Mouse (Mus musculus) ES-CJ7 (cell line): ENCODE data around the gene Lgr6.

Source experiments
- DNase-seq: peaks from one replicate; pipeline ENCODE4 v3.0.0; 2011; ENCODE audit warnings: low read depth, low spot score

Lgr6 gene

GRCm38 (mm10) chr1:135079021-135079420 is 26.1 kb downstream of the Lgr6 start:
- no peak for DNase-seq

- DNase-seq = no peak
These were observed 28.6 kb downstream of the Lgr6 start for GRCm38 (mm10) chr1:135076470-135076869.

- no peak for DNase-seq
These were observed 29.8 kb downstream of the Lgr6 start for GRCm38 (mm10) chr1:135075270-135075669.

GRCm38 (mm10) chr1:135072643-135073042 is 32.4 kb downstream of the Lgr6 start:
- DNase-seq = peak; percentile 38

GRCm38 (mm10) chr1:135069841-135070240 is 35.2 kb downstream of the Lgr6 start:
- DNase-seq = no peak

- DNase-seq = peak; percentile 41
These were observed 40.6 kb downstream of the Lgr6 start for GRCm38 (mm10) chr1:135064525-135064924.

GRCm38 (mm10) chr1:135062936-135063335 is 42.1 kb downstream of the Lgr6 start:
- peak; percentile 63 for DNase-seq

- DNase-seq = no peak
These were observed 43.8 kb downstream of the Lgr6 start for GRCm38 (mm10) chr1:135061300-135061699.

- no peak for DNase-seq
These were observed 44.9 kb downstream of the Lgr6 start for GRCm38 (mm10) chr1:135060174-135060573.

GRCm38 (mm10) chr1:135056901-135057300 is 48.2 kb downstream of the Lgr6 start:
- no peak for DNase-seq

- DNase-seq = no peak
These were observed 51.0 kb downstream of the Lgr6 start for GRCm38 (mm10) chr1:135054121-135054520.

GRCm38 (mm10) chr1:135044439-135044838 is 60.6 kb downstream of the Lgr6 start:
- no peak for DNase-seq

GRCm38 (mm10) chr1:135036297-135036696 is 68.8 kb downstream of the Lgr6 start:
- DNase-seq = no peak

- DNase-seq = no peak
These were observed 72.4 kb downstream of the Lgr6 start for GRCm38 (mm10) chr1:135032658-135033057.

- DNase-seq = peak; percentile 69
These were observed 75.0 kb downstream of the Lgr6 start for GRCm38 (mm10) chr1:135030121-135030520.

GRCm38 (mm10) chr1:135026275-135026674 is 78.8 kb downstream of the Lgr6 start:
- DNase-seq = no peak

- peak; percentile 64 for DNase-seq
These were observed 81.5 kb downstream of the Lgr6 start for GRCm38 (mm10) chr1:135023583-135023982.

GRCm38 (mm10) chr1:135021936-135022335 is 83.1 kb downstream of the Lgr6 start:
- no peak for DNase-seq

GRCm38 (mm10) chr1:135020970-135021369 is 84.1 kb downstream of the Lgr6 start:
- no peak for DNase-seq

GRCm38 (mm10) chr1:135020281-135020940 is 84.7 kb downstream of the Lgr6 start:
- DNase-seq = no peak

- DNase-seq = no peak
These were observed 85.3 kb downstream of the Lgr6 start for GRCm38 (mm10) chr1:135019775-135020167.

- DNase-seq = no peak
These were observed 85.8 kb downstream of the Lgr6 start for GRCm38 (mm10) chr1:135019087-135019774.

- DNase-seq = no peak
These were observed 87.4 kb downstream of the Lgr6 start for GRCm38 (mm10) chr1:135017656-135018015.
